Mouse (Mus musculus) small intestine, adult 2 months (tissue): Measurements from ENCODE around the gene Shroom2. TPM values are rescaled to one million over a fixed set of nuclear protein-coding genes. Genes with fewer than 3 reads are reported as not detected.

Experiments used
- H3K27ac ChIP-seq: fragments of 200-500 bp; 2 replicates; pipeline ENCODE4 v1.5.1; 2012; ENCODE audit warnings: low read depth, low read length, control low read depth, inconsistent platforms; ENCODE audit not compliant: insufficient read depth
- H3K27me3 ChIP-seq: fragments of 200-500 bp; 2 replicates; pipeline ENCODE4 v1.6.1; 2012; ENCODE audit warnings: mild to moderate bottlenecking, moderate library complexity, low read length, inconsistent platforms; ENCODE audit not compliant: control insufficient read depth, insufficient read depth
- H3K36me3 ChIP-seq: fragments of 200-500 bp; 2 replicates; pipeline ENCODE4 v1.6.1; 2012; ENCODE audit warnings: mild to moderate bottlenecking, low read length, control low read depth, inconsistent platforms; ENCODE audit not compliant: control insufficient read depth, insufficient read depth
- H3K4me1 ChIP-seq: fragments of 200-500 bp; 2 replicates; pipeline ENCODE4 v1.6.1; 2012; ENCODE audit warnings: low read length, inconsistent platforms, mixed read lengths; ENCODE audit not compliant: control insufficient read depth, insufficient read depth, insufficient read length
- H3K4me3 ChIP-seq: fragments of 200-500 bp; 2 replicates; pipeline ENCODE4 v1.5.1; 2012; ENCODE audit warnings: low read depth, mild to moderate bottlenecking, control low read depth, inconsistent platforms, low read length, moderate library complexity
- CTCF ChIP-seq: fragments of 200-500 bp; IDR thresholded peaks from 2 replicates; pipeline ENCODE4 v1.5.1; 2012; ENCODE audit warnings: low read depth, mild to moderate bottlenecking, control low read depth, inconsistent platforms, low read length, moderate library complexity, mixed read lengths; ENCODE audit not compliant: insufficient replicate concordance, insufficient read length; ENCODE audit errors: extremely low read depth
- POLR2A ChIP-seq: fragments of 200-500 bp; IDR thresholded peaks from 2 replicates; pipeline ENCODE4 v1.6.1; 2012; ENCODE audit warnings: low read depth, mild to moderate bottlenecking, control low read depth, inconsistent platforms, low read length, moderate library complexity
- WGBS: fragments of 180-500 bp; shearing (Covaris S2); methylation state at CpG from one replicate; pipeline ENCODE4 v1.1.7; 2018; 5-methylcytosine and 5-hydroxymethylcytosine counted together
- polyA plus RNA-seq: library from polyadenylated mRNA; depleted of rRNA; stranded (reverse); fragments of >200 nt; gene quantifications from 2 replicates; pipeline ENCODE4 v1.2.3, GENCODE M21; 2012

Shroom2 gene
- polyA plus RNA-seq, 1 experiment = 2.6 TPM

- 17% methylated on average over 44 of the region's 48 CpGs for WGBS
- H3K36me3 ChIP-seq = no peaks in the 10 kb centered on the region
- H3K4me3 ChIP-seq = peak overlapping the region; percentile 96
- no peak for TF ChIP-seq CTCF
- TF ChIP-seq POLR2A = no peak
- peak overlapping the region; percentile 72 for H3K27ac ChIP-seq
- no peaks in the 10 kb centered on the region for H3K4me1 ChIP-seq
- H3K27me3 ChIP-seq = no peaks in the 10 kb centered on the region
Observed at GRCm38 (mm10) chrX:152769600-152770157, 414 bp upstream of the Shroom2 start.

GRCm38 (mm10) chrX:152764171-152764570, 5.1 kb downstream of the Shroom2 start:
- Histone ChIP-seq H3K27ac (no peak overlapping the region), H3K27me3 (no peaks in the 10 kb centered on the region), H3K36me3 (no peaks in the 10 kb centered on the region), H3K4me1 (no peaks in the 10 kb centered on the region), H3K4me3 (no peak overlapping the region)
- no peak for TF ChIP-seq CTCF
- TF ChIP-seq POLR2A = no peak
- 61% methylated on average over 2 of the region's 2 CpGs for WGBS

GRCm38 (mm10) chrX:152762855-152763254, 6.4 kb downstream of the Shroom2 start:
- WGBS = 60% methylated on average over 2 of the region's 2 CpGs
- Histone ChIP-seq H3K4me3 (no peak overlapping the region), H3K36me3 (no peaks in the 10 kb centered on the region), H3K4me1 (no peaks in the 10 kb centered on the region), H3K27me3 (no peaks in the 10 kb centered on the region), H3K27ac (no peak overlapping the region)
- TF ChIP-seq CTCF (no peak), POLR2A (no peak)

- no peak for TF ChIP-seq POLR2A
- no peak for TF ChIP-seq CTCF
- Histone ChIP-seq H3K27ac (no peak overlapping the region), H3K4me1 (no peaks in the 10 kb centered on the region), H3K36me3 (no peaks in the 10 kb centered on the region), H3K27me3 (no peaks in the 10 kb centered on the region), H3K4me3 (no peak overlapping the region)
- WGBS = 30% methylated on average over 2 of the region's 2 CpGs
Observed at GRCm38 (mm10) chrX:152762437-152762836, 6.8 kb downstream of the Shroom2 start.

GRCm38 (mm10) chrX:152756293-152756692, 13.0 kb downstream of the Shroom2 start:
- no peak overlapping the region for H3K27ac ChIP-seq
- no peak overlapping the region for H3K4me3 ChIP-seq
- H3K36me3 ChIP-seq = no peaks in the 10 kb centered on the region
- H3K4me1 ChIP-seq = 0 out of 2 replicates have a peak, but pooled peaks cover 2% of the 10 kb centered on the region
- WGBS = 61% methylated on average over 5 of the region's 5 CpGs
- TF ChIP-seq POLR2A (no peak), CTCF (no peak)
- H3K27me3 ChIP-seq = no peaks in the 10 kb centered on the region

- 38% methylated on average over 1 of the region's 1 CpGs for WGBS
- H3K4me1 ChIP-seq = 0 out of 2 replicates have a peak, but pooled peaks cover 2% of the 10 kb centered on the region
- no peak overlapping the region for H3K27ac ChIP-seq
- H3K27me3 ChIP-seq = no peaks in the 10 kb centered on the region
- H3K4me3 ChIP-seq = no peak overlapping the region
- no peaks in the 10 kb centered on the region for H3K36me3 ChIP-seq
- TF ChIP-seq POLR2A (no peak), CTCF (no peak)
Observed at GRCm38 (mm10) chrX:152755819-152756218, 13.4 kb downstream of the Shroom2 start.

GRCm38 (mm10) chrX:152745925-152746324, 23.3 kb downstream of the Shroom2 start:
- Histone ChIP-seq H3K36me3 (no peaks in the 10 kb centered on the region), H3K27ac (no peak overlapping the region), H3K27me3 (no peaks in the 10 kb centered on the region), H3K4me1 (no peaks in the 10 kb centered on the region), H3K4me3 (no peak overlapping the region)
- no peak for TF ChIP-seq CTCF
- TF ChIP-seq POLR2A = no peak
- 41% methylated on average over 2 of the region's 2 CpGs for WGBS
